Mouse (Mus musculus) spleen, adult 12 weeks (tissue): Measurements from ENCODE around the gene Vsir.

Source experiments
- DNase-seq: peaks from one replicate; pipeline ENCODE4 v3.0.0; 2022; ENCODE audit warnings: low spot score

The Vsir gene

DNA sequence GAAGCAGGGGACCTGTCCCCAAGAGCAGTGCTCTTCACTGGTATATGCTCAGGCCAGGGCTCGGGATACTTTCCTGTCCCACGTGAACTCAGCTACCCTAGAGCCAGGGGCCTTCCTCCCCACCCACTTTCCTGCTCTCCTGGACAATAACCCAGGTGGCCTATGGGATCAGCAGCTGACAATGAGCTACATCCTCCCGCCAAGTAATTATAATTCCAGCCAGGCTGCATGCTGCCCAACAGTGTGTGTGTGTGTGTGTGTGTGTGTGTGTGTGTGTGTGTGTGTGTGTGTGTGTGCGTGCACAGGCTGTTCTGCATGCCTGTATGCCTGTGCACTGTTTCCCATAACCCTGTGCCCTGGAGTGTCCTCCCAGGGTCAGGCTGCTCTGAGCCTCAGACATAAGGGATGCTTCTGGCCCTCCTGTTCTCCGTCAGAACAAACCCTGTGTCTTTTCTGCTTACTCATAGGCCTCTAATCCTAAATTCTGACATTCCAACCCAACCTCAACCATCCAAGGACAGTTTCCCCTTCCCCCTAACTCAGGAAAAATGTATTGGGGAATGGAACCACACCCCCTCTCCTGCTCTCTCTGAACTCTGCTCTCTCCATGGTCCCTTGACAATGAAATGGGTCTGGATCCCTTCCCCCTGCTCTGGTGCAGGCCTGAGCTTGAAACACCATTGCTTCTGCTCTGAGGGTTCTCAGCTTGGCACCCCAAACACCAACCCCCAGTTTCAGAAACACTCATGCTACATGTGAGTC lies 6.8 kb downstream of the Vsir start:
- no peak for DNase-seq

- no peak for DNase-seq
These were observed 7.3 kb downstream of the Vsir start for GRCm38 (mm10) chr10:60354003-60354325.

GRCm38 (mm10) chr10:60354881-60355677 lies 8.4 kb downstream of the Vsir start:
- DNase-seq, result no peak

DNA sequence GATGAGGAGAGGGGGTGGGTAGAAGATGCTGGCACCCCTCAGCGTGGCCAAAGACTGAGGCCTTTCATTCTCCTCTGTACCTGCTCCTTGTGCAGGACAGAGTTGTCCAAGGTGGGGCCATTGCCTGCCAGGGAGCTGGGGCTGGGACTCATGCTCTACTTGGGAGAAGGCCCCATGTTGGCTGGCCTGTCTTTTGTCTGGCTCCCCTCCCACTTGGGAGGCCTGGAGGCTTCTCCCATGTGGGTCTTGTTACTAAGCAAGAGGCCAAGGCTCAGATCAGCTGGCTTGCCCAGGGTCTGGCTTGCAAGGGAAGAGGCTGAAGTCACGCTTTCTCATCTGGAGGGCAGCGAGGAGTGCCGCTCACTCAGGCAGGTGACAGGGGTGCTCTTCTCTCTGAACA lies 10.8 kb downstream of the Vsir start:
- no peak for DNase-seq

GRCm38 (mm10) chr10:60357901-60358300 lies 11.2 kb downstream of the Vsir start:
- DNase-seq, result no peak

DNA sequence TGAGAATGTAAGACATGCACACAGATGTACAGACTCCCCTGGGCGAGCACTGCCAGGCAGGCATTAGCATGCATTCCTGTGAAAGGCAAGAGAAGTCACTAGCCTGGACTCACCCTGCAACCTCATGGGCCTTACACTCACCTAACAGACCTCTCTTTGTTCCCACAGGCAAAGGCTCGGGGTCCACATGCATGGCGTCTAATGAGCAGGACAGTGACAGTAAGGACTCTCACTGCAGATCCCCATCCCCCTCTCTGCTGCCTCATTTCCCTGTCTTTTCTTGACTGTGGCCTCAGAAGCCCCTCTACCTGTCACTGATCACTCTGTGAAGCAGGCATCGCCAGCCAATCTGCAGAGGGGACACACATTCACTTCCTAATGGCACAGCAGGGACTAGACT lies 12.1 kb downstream of the Vsir start:
- no peak for DNase-seq

DNA sequence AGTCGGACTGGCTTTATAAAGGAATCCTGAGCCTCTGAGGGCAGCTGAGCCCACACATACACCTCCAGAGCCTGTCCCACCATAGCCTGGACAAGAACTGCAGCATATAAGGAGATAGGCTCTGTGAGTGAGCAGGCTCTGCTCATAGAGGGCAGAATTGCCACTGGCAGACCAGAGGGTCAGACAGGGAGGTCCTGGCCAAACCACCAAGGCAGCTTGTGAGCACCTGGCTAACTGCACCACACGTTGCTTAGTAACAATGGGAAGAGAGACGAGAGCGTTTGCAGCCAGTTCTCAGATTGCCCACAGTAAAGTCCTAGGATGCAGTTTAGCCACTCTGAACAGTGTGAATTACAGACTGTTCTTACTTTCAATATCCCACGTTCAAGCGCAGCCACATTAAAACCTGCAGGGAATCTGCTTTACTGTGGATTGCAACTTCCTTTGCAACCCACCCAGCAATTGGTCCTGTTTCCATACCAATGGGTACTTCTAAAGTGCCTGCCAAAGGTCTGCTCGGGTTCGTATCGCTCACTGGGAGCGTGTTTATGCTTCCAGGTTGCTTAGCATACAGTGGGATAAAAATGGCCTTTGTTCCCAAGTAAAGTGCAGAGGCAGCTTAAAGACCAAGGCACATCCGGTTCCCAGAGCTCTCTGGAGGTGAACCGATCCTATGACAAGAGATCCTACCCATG lies 15.1 kb downstream of the Vsir start:
- no peak for DNase-seq

DNA sequence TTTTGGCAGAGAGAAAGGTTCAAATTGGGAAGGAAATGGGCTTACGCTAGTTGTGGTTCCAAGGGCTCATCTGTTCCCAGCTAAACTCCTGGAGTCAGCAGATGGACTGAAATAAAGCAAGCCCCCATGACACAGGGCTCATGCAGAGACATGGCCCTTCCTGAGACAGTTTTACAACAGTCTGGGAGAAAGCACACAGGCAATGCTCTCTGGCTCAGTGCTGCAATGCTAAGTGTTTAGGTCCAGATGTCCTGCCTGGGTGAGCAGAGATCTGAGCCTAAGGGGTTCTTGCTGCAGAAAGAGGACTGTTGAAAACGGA lies 15.6 kb downstream of the Vsir start:
- no peak for DNase-seq

DNA sequence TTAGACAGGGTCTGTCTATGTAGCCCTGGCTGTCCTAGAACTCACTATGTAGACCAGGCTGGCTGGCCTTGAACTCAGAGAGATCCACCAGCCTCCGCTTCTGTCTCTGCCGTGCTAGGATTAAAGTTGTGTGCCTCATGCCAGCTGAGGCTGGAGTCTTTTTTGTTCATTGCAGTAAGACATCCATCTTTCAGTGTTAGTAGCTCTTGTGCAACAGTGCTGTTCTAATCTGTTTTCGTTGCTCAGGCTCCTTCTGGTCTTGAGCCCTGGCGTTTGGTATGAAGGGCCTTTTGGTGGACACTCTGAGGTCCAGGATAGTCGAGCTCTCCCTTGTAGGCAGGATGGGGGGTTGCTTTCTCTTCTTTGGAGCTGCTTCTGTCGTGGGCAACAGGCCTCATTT lies 16.8 kb downstream of the Vsir start:
- DNase-seq, result no peak

- no peak for DNase-seq
These were observed 20.5 kb downstream of the Vsir start for GRCm38 (mm10) chr10:60367145-60367544.

DNA sequence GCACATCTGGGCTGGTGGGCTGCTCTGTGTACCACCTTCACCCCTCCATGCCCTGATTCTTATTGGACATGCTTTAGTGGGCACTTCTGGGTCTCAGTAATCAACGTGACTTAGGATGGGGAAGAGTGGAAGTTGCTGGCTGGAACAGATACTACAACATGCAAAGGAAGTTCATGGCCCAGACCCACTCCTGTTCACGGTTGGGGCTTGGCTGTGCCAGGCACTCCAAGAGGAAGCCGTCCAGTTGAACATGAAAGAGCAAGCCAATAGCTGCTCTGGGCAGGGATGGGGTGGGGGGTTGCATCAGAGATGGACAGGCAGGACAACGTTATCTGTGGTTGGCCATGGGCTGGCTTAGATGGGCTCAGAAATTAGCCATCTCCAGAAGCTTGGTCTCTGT lies 21.3 kb downstream of the Vsir start:
- no peak for DNase-seq

DNA sequence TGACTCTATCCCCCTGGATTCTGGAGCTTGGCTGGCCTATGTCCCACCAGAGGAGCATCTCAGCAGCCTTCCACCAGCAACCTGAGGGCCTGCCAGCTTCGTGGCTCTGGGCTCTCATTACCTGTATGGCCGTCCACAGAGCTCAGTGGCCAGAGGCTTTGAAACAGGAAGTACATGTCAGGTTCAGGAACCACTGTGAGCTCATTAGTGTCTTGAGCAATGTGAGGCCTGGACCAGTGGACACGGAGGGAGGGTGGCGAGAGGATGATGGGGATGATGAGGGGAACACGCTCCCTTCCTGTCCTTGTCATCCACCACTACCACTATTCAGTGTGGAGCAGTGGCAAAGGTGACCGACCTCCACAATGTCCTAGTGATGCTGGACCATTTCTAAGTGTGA lies 22.8 kb downstream of the Vsir start:
- no peak for DNase-seq

GRCm38 (mm10) chr10:60370098-60370497 lies 23.4 kb downstream of the Vsir start:
- DNase-seq, result no peak

- no peak for DNase-seq
These were observed 24.0 kb downstream of the Vsir start for GRCm38 (mm10) chr10:60370601-60371061.

DNA sequence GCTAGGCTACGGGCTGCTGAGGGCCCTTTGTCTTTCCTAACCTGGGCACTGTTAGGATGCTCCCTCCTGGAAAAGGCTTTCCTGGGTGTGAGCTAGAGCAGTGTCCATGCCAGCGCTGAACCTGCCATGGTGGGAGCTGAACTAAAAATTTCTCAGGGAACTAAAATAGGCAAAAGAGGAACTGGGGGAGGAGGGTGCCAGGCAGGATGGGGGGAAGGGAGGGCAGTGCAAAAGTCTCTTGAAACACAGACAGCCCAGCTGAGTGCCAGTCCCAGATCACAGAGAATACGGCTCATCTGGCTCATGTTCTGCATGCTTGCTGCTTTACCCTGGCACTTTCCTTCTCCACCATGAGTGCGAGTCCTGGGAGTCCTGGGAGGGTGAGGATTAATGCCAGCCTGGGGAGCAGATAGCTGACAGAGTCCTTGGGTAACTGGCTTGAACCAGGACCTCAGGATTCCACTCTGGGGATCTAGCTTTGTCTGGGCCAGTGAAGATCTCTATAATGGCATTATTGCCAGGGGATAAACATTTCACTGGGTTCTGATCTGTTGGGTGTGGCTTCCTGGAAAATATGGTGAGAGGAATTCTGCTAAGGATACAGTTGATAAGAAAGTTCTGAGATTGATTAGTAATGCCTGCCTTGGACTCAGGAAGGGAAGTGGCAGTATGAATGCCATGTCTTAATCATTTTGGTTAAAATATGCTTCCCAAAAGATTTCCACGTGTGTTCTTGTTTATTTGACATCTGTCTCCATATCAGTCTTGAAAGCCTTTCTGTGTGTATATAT lies 25.1 kb downstream of the Vsir start:
- peak; percentile 27 for DNase-seq

DNA sequence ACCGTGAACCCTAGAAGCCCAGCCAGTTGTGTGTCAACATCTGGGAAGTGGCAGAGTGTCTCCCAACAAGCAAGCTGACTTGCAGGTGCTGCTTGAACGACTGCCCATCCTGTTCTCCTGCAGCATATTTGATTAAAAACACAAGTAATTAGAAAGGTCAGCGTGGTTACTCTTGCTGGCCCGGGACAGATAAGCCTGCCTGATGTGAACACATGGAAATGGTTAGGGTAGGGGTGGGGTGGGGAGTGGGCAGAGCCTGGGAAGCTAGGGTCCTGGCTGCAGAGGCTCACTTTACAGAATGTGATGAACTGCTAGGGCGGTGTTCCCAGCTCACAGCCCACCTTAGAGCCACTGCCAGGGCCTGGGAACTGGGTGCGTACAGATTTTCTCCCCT lies 26.9 kb downstream of the Vsir start:
- DNase-seq, result no peak

DNA sequence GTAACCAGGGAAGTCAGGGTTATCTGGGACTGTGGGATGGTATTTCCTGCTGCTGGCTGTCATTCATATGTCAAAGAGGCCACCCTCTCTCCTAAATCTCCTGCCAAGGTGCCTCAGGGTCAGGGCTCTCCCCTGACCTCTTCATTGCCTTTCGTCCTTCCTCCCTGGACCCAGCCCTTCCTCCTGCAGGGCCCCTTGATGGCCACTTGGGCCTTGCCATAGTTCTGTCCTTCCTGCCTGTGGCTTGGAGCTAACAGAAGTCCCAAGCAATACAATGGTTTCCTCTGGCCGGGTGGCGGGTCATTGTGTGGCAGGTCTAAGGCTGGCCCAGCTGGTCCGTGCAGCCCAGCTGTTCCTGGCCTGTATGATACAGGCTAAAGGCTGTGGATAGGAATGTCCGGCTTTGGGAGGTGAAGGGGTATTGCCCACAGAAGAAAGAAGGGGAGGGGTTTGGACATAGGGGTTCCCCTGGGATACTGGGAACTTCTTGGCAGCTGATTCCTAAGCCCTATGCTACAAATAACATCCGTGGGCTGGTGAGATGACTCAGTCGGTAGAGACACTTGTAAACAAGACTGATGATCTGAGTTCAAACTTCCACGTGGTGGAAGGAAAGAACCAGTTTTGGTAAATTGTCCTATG lies 27.4 kb downstream of the Vsir start:
- no peak for DNase-seq

- DNase-seq, result no peak
These were observed 30.1 kb downstream of the Vsir start for GRCm38 (mm10) chr10:60376704-60377103.

GRCm38 (mm10) chr10:60379419-60379957 lies 32.8 kb downstream of the Vsir start:
- DNase-seq, result no peak

DNA sequence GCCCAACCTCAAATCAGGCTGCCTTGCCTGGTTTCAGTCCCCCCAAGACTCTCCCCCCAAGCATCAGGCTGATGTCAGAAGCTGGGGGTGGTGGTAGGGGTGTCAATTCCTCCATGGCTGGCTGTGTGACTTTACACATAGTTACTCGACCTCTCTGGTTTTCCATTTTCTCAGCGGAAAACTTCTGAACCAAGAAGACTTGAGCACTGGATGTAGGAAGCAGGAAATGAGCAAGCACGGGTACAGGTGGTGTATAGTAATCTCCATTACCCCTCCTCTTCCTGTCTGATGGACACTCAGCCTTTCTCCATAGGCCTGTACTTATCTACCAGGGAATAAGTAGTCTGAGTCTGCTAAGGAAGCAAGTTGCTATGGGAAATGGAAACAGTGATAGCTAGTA lies 33.6 kb downstream of the Vsir start:
- no peak for DNase-seq

DNA sequence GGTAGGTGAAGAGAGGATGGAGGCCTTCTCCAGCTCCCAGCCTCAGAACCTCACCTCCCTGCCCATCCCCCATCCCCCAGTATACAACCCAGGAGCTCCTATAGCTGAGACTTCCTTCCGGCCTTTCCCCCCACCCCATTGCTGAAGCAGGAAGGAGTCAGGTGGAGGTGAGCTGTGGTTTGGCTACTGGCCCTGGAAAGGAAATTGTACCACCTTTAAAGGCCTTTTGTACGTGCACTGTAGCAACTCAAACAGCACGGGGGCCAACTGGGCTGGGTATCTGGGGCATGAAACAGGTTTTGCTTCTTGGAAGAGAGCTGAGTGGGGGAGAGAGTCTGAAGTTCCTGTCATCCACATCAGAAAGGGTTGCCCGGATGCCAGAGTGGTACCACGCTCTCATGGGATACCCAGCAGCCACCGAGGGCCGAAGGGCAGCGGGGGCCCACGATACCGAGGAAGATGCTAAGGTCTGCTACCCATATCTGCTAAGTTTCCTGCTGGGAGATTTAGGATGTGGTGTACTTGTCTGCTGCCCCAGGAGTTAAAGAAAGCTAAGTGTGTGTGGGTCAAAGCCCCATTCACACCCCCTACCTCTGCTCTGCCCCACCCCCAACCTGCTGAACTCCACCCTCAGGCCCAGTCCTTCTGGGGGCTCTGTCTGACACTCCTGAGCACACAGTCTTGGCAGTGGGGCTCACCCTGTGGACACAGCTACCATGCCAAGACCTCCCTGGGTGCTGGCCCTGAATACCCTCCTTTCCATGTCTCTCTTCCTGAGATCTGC lies 34.7 kb downstream of the Vsir start:
- DNase-seq, result peak; percentile 15
